Mouse (Mus musculus): ENCODE data around the gene Sufu. TPM values are rescaled to one million over a fixed set of nuclear protein-coding genes. Genes with fewer than 3 reads are reported as not detected.
A peak's percentile ranks its signal among the peaks of the same experiment; 100 is the strongest.

The Sufu gene
- total and polyA plus RNA-seq, 3 experiments = 5.1 to 31.8 (median 25.7) TPM

DNA sequence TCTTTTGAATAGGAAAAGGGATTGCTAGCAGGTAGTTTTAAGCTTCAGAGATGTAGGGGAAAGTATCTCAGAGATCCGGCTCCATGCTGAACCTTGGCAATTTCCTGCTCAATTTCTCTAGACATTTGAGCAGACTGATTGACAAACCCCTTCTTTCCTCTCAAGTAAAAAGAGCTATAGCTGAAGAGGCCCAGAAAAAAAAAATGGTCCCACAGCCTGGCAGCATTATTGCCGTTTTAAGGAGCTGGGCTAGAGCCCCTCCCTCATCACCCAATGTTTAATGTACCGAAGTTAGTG lies 102.8 kb downstream of the Sufu start:
- Histone ChIP-seq H3K4me3 (ENCODE audit: low read depth, low read length) (peak overlapping the region; percentile 94; the same call in 1 of the 2 replicates), H3K9me3 (replicated peaks) (no peaks in the 10 kb centered on the region), H3K4me1 (ENCODE audit: insufficient read depth, low read depth, low read length) (peaks cover 34% of the 10 kb centered on the region), H3K36me3 (replicated peaks) (peaks cover 8% of the 10 kb centered on the region), H3K27me3 (ENCODE audit: insufficient read depth, low read length) (peaks cover 2% of the 10 kb centered on the region; the same call in 1 of the 2 replicates)
- TF ChIP-seq GATA1 (IDR thresholded peaks at IDR 0.05; ENCODE audit: borderline replicate concordance, low read length) = no peak
- TF ChIP-seq TAL1 (conservative IDR thresholded peaks at IDR 0.05; ENCODE audit: low read depth, low read length) = no peak
- TF ChIP-seq GATA2 (IDR thresholded peaks at IDR 0.05; ENCODE audit: borderline replicate concordance, low read depth, low read length) = no peak
- no peak for TF ChIP-seq CTCF (IDR thresholded peaks at IDR 0.05; ENCODE audit: low read depth, low read length)
- no peak for TF ChIP-seq POLR2AphosphoS5 (IDR thresholded peaks at IDR 0.05; ENCODE audit: insufficient replicate concordance, low read depth, low read length)
- DNase-seq (ENCODE audit: low spot score) (no peak), ATAC-seq (ENCODE audit: extremely low read depth, insufficient number of reproducible peaks, low FRiP score, poor library complexity, severe bottlenecking) (no peak)

GRCm38 (mm10) chr19:46499836-46500580 lies 103.3 kb downstream of the Sufu start:
- no peak for TF ChIP-seq GATA1 (IDR thresholded peaks at IDR 0.05; ENCODE audit: borderline replicate concordance, low read length)
- TF ChIP-seq POLR2AphosphoS5 (IDR thresholded peaks at IDR 0.05; ENCODE audit: insufficient replicate concordance, low read depth, low read length) = no peak
- TF ChIP-seq TAL1 (conservative IDR thresholded peaks at IDR 0.05; ENCODE audit: low read depth, low read length) = no peak
- TF ChIP-seq GATA2 (IDR thresholded peaks at IDR 0.05; ENCODE audit: borderline replicate concordance, low read depth, low read length) = no peak
- TF ChIP-seq CTCF (IDR thresholded peaks at IDR 0.05; ENCODE audit: low read depth, low read length) = no peak
- peaks cover 13% of the 10 kb centered on the region for H3K36me3 ChIP-seq (replicated peaks)
- H3K9me3 ChIP-seq (replicated peaks) = no peaks in the 10 kb centered on the region
- H3K27me3 ChIP-seq (ENCODE audit: insufficient read depth, low read length) = peaks cover 2% of the 10 kb centered on the region; the same call in 1 of the 2 replicates
- ATAC-seq (ENCODE audit: extremely low read depth, insufficient number of reproducible peaks, low FRiP score, poor library complexity, severe bottlenecking) (peak; percentile 68), DNase-seq (ENCODE audit: low spot score) (peak; percentile 88)
- H3K4me3 ChIP-seq (ENCODE audit: low read depth, low read length) = peak overlapping the region; percentile 94
- H3K4me1 ChIP-seq (ENCODE audit: insufficient read depth, low read depth, low read length) = peaks cover 39% of the 10 kb centered on the region

DNA sequence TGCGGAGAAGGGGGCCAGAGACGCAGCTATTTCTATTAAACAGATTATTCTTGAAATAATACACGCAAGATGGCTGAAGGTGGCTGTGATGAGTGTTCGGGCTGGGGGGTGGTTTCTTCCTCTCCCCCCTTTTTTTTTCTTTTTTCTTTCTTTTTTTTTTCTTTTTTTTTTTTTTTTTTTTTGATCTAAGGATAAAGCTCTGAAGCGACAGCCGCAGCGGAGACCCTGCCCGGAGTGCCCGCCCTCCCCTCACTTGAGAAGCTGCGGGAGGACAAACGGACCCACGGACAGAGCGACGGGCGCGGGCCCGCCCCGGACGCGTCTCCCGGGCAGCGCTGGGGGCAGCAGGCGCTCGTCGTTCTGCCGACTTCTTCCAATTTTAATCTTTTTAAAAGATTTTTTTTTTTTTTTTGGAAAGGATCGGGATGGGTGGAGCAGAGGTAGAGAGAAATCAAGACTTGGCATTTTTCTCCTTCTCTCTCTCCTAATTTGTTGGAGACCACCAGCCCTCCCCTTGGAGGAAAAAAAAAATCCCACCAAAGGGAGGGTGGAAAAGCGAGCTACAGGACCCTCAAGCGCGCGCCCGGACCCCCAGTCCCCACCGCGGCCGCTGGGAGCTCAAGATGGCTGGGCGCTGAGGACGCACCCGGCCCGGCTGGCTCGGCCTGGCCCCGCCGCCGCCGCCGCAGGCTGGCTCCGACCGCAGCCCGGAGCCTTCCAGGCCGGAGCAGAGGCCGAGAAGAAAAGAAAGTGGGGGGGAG lies 104.1 kb downstream of the Sufu start:
- TF ChIP-seq TAL1 (conservative IDR thresholded peaks at IDR 0.05; ENCODE audit: low read depth, low read length) (no peak), CTCF (IDR thresholded peaks at IDR 0.05; ENCODE audit: low read depth, low read length) (no peak), POLR2AphosphoS5 (IDR thresholded peaks at IDR 0.05; ENCODE audit: insufficient replicate concordance, low read depth, low read length) (no peak), GATA2 (IDR thresholded peaks at IDR 0.05; ENCODE audit: borderline replicate concordance, low read depth, low read length) (no peak), GATA1 (IDR thresholded peaks at IDR 0.05; ENCODE audit: borderline replicate concordance, low read length) (no peak)
- no peak for ATAC-seq (ENCODE audit: extremely low read depth, insufficient number of reproducible peaks, low FRiP score, poor library complexity, severe bottlenecking)
- Histone ChIP-seq H3K27me3 (ENCODE audit: insufficient read depth, low read length) (no peaks in the 10 kb centered on the region), H3K9me3 (replicated peaks) (no peaks in the 10 kb centered on the region), H3K36me3 (replicated peaks) (peaks cover 21% of the 10 kb centered on the region), H3K4me3 (ENCODE audit: low read depth, low read length) (peak overlapping the region; percentile 94), H3K4me1 (ENCODE audit: insufficient read depth, low read depth, low read length) (peaks cover 43% of the 10 kb centered on the region)
- DNase-seq (ENCODE audit: low spot score) = no peak

- H3K36me3 ChIP-seq (replicated peaks) = peaks cover 28% of the 10 kb centered on the region
- TF ChIP-seq POLR2AphosphoS5 (IDR thresholded peaks at IDR 0.05; ENCODE audit: insufficient replicate concordance, low read depth, low read length) = no peak
- no peak for TF ChIP-seq TAL1 (conservative IDR thresholded peaks at IDR 0.05; ENCODE audit: low read depth, low read length)
- no peak for TF ChIP-seq GATA2 (IDR thresholded peaks at IDR 0.05; ENCODE audit: borderline replicate concordance, low read depth, low read length)
- no peak for TF ChIP-seq GATA1 (IDR thresholded peaks at IDR 0.05; ENCODE audit: borderline replicate concordance, low read length)
- no peak for TF ChIP-seq CTCF (IDR thresholded peaks at IDR 0.05; ENCODE audit: low read depth, low read length)
- peaks cover 51% of the 10 kb centered on the region for H3K4me1 ChIP-seq (ENCODE audit: insufficient read depth, low read depth, low read length)
- H3K27me3 ChIP-seq (ENCODE audit: insufficient read depth, low read length) = no peaks in the 10 kb centered on the region
- H3K4me3 ChIP-seq (ENCODE audit: low read depth, low read length) = peak within 1 kb of the TSS; percentile 94
- DNase-seq (ENCODE audit: low spot score) = peak; percentile 66
- no peak for ATAC-seq (ENCODE audit: extremely low read depth, insufficient number of reproducible peaks, low FRiP score, poor library complexity, severe bottlenecking)
- no peaks in the 10 kb centered on the region for H3K9me3 ChIP-seq (replicated peaks)
These were observed 104.8 kb downstream of the Sufu start, which contains the start of gene Trim8 for GRCm38 (mm10) chr19:46501401-46502068. Gene Trim8, plus strand, starts transcription at chr19:46501702.

GRCm38 (mm10) chr19:46502069-46502455 lies 105.4 kb downstream of the Sufu start:
- Histone ChIP-seq H3K4me3 (ENCODE audit: low read depth, low read length) (peak overlapping the region; percentile 94), H3K36me3 (replicated peaks) (peaks cover 34% of the 10 kb centered on the region), H3K4me1 (ENCODE audit: insufficient read depth, low read depth, low read length) (peaks cover 56% of the 10 kb centered on the region), H3K9me3 (replicated peaks) (no peaks in the 10 kb centered on the region), H3K27me3 (ENCODE audit: insufficient read depth, low read length) (no peaks in the 10 kb centered on the region)
- TF ChIP-seq POLR2AphosphoS5 (IDR thresholded peaks at IDR 0.05; ENCODE audit: insufficient replicate concordance, low read depth, low read length) = no peak
- TF ChIP-seq GATA1 (IDR thresholded peaks at IDR 0.05; ENCODE audit: borderline replicate concordance, low read length) = no peak
- no peak for TF ChIP-seq TAL1 (conservative IDR thresholded peaks at IDR 0.05; ENCODE audit: low read depth, low read length)
- TF ChIP-seq GATA2 (IDR thresholded peaks at IDR 0.05; ENCODE audit: borderline replicate concordance, low read depth, low read length) = no peak
- no peak for TF ChIP-seq CTCF (IDR thresholded peaks at IDR 0.05; ENCODE audit: low read depth, low read length)
- ATAC-seq (ENCODE audit: extremely low read depth, insufficient number of reproducible peaks, low FRiP score, poor library complexity, severe bottlenecking) (no peak), DNase-seq (ENCODE audit: low spot score) (peak; percentile 68)
